Mouse (Mus musculus) hindbrain, postnatal 0 days (tissue): ENCODE measurements around the gene Gosr2. TPM values are rescaled to one million over a fixed set of nuclear protein-coding genes. Genes with fewer than 3 reads are reported as not detected.

Experiments used
- ATAC-seq: fragments of 200-750 bp; cut with Nextera tagmentation; 2 replicates; pipeline ENCODE4 v1.8.0; 2017; ENCODE audit warnings: mild to moderate bottlenecking, moderate TSS enrichment, moderate library complexity
- DNase-seq: peaks from one replicate; pipeline ENCODE4 v3.0.0-alpha.2; 2015; ENCODE audit warnings: low spot score
- H3K27ac ChIP-seq: fragments of 300-500 bp; sonication (generic); 2 replicates; pipeline ENCODE4 v1.5.1; 2014; ENCODE audit warnings: mild to moderate bottlenecking
- H3K27me3 ChIP-seq: fragments of 300-500 bp; sonication (generic); 2 replicates; pipeline ENCODE4 v1.6.1; 2014; ENCODE audit warnings: low read length, mixed read lengths; ENCODE audit not compliant: insufficient read depth
- H3K36me3 ChIP-seq: fragments of 300-500 bp; sonication (generic); 2 replicates; pipeline ENCODE4 v1.6.1; 2014; ENCODE audit warnings: low read length, mixed read lengths; ENCODE audit not compliant: insufficient read depth
- H3K4me1 ChIP-seq: fragments of 300-500 bp; sonication (generic); 2 replicates; pipeline ENCODE4 v1.6.1; 2014; ENCODE audit warnings: antibody characterized with exemption, low read length, mixed read lengths; ENCODE audit not compliant: insufficient read depth
- H3K4me2 ChIP-seq: fragments of 300-500 bp; sonication (generic); 2 replicates; pipeline ENCODE4 v1.6.1; 2014; ENCODE audit warnings: low read depth, mild to moderate bottlenecking, low read length, moderate library complexity, mixed read lengths
- H3K4me3 ChIP-seq: fragments of 300-500 bp; sonication (generic); 2 replicates; pipeline ENCODE4 v1.5.1; 2014; ENCODE audit warnings: low read length
- H3K9ac ChIP-seq: fragments of 300-500 bp; sonication (generic); replicated peaks from 2 replicates; pipeline ENCODE4 v1.6.1; 2014; ENCODE audit warnings: mild to moderate bottlenecking, low read length, moderate library complexity, mixed read lengths
- H3K9me3 ChIP-seq: fragments of 300-500 bp; sonication (generic); 2 replicates; pipeline ENCODE4 v1.6.1; 2016; ENCODE audit warnings: low read length, mixed read lengths
- CTCF ChIP-seq: IDR thresholded peaks from 2 replicates; pipeline ENCODE4 v1.5.1; 2016; ENCODE audit warnings: antibody characterized with exemption, control low read depth, low read depth
- WGBS: fragments of 180-500 bp; shearing (Covaris S2); extraction: QIAGEN DNeasy Blood & Tissue Kit; methylation state at CpG from one replicate; pipeline ENCODE4 v1.1.7; 2014; 5-methylcytosine and 5-hydroxymethylcytosine counted together
- polyA plus RNA-seq: library from polyadenylated mRNA; unstranded; fragments of >200 nt; fragmentation: Nextera tagmentation; extraction: Ambion mirVana; gene quantifications from 2 replicates; pipeline ENCODE4 v1.2.1, GENCODE M21; 2015
- total RNA-seq: library from RNA; depleted of rRNA; stranded (reverse); fragments of >200 nt; gene quantifications from 2 replicates; pipeline ENCODE4 v1.2.3, GENCODE M21; 2014

Gosr2 gene
- total and polyA plus RNA-seq, 2 experiments from 2014 or later: 93.3 to 101 TPM

DNA sequence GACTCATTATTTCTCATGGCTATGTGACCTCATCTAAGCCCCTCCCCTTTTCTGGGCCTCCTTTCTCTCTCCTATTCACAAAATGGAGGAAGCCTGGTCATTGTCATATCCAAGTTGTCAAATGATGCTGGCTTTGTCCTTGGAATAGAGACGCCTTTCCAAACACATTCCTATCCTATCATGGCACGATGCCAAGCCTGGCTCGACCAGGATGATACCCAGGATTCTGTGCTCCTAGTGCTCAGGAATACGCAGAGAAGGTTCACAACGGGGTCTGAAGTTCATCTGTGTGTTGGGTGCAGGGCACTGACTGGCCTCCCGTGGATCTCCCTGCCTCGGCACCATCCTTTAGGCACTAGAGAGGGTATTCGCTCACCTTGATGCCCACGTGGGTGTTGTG is 33.9 kb upstream of the Gosr2 start:
- DNase-seq (no peak), ATAC-seq (no peak)
- Histone ChIP-seq H3K9me3 (no peaks in the 10 kb centered on the region), H3K4me3 (no peak overlapping the region), H3K4me2 (no peak overlapping the region), H3K27ac (no peak overlapping the region), H3K9ac (no peak overlapping the region), H3K4me1 (0 out of 2 replicates have a peak, but pooled peaks cover 4% of the 10 kb centered on the region), H3K36me3 (no peaks in the 10 kb centered on the region), H3K27me3 (no peaks in the 10 kb centered on the region)
- TF ChIP-seq CTCF: no peak
- WGBS: 75% methylated on average over 9 of the region's 9 CpGs

DNA sequence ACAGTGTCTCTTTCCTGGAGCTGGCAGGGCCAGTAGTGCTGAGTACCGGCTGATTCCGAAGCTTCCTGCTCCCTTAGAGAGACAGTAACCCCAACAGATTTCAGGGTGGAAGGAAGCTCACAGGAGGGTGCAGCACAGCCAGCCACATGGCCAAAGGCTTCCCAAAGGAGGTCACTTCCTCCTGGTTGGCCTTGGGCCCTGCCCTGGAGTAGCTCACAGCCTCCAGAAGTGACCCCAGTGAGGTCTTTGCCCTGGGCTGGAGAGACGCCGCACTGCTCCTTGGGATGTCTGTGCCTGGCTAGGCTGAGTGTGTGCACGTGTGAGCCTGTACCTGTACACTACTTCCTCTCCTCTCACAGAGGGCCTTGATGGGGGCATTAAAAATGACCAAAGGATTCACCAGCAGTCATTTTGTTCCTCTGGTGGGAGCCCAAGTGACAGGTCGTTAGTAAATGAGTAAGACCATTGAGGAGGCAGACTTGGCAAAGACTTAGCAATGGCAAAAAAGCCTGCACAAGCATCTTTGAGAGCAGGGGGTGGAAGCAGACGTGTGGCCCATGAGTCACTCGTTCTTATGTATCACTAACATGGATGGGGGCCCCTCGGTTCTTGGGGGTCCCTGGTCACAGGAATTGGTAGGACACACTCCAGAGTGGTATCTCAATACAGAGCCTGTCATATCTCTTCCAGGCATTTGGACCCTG is 31.7 kb upstream of the Gosr2 start:
- no peaks in the 10 kb centered on the region for H3K9me3 ChIP-seq
- H3K4me3 ChIP-seq: no peak overlapping the region
- H3K9ac ChIP-seq: no peak overlapping the region
- no peak overlapping the region for H3K27ac ChIP-seq
- no peaks in the 10 kb centered on the region for H3K36me3 ChIP-seq
- no peaks in the 10 kb centered on the region for H3K27me3 ChIP-seq
- no peaks in the 10 kb centered on the region for H3K4me1 ChIP-seq
- TF ChIP-seq CTCF: no peak
- ATAC-seq (no peak), DNase-seq (no peak)
- H3K4me2 ChIP-seq: no peak overlapping the region
- WGBS: 62% methylated on average over 9 of the region's 9 CpGs

DNA sequence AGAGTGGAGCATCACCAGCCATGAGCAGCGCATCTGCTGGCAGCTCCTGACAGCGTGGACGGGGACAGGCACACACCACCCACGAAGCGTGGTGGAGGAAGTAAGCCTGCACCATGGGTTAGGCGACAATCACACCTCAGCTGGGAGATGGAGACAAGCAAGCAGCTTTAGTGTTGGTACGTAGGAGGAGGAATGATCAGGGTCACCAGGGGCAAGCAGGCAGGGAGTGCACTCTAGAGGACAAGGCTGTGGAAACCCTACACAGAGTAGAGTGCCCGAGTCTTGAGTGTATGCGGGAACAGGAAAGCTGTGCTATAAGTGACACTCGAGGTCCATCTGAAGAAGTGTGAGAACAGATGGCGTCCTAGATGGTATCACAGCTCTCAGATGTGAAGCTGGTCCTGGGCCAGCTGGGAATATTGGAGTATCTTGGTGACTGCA is 26.7 kb upstream of the Gosr2 start:
- Histone ChIP-seq H3K9me3 (no peaks in the 10 kb centered on the region), H3K4me1 (peaks cover 12% of the 10 kb centered on the region), H3K4me3 (no peak overlapping the region), H3K27me3 (no peaks in the 10 kb centered on the region), H3K4me2 (no peak overlapping the region), H3K27ac (0 out of 2 replicates have a peak overlapping the region, but pooled peaks have one; percentile 1), H3K9ac (no peak overlapping the region), H3K36me3 (no peaks in the 10 kb centered on the region)
- no peak for ATAC-seq
- TF ChIP-seq CTCF: no peak
- 67% methylated on average over 11 of the region's 11 CpGs for WGBS
- DNase-seq: peak; percentile 21

DNA sequence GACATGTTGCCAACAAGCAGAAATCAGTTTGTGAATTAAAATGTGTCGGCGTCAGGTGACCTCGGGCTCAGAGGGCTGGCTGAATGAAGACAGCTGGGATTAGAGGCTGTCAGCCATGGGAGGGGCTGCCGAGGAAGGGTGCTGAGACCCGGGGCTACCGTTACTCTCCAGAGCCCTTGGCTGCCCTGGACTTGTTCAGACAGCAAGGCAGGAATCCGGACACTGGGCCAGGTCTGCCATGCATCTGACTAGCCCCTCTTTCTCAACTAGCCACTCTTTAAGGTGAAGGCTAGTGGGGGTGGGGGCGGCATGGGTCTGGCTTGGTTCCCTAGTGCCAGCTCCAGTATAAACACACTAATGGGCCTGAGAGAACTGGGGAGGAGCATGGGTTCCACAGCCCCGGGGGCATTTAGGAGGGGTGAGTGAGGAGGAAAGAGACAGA is 24.4 kb upstream of the Gosr2 start:
- H3K27me3 ChIP-seq: no peaks in the 10 kb centered on the region
- peak overlapping the region; percentile 43 for H3K27ac ChIP-seq
- H3K9ac ChIP-seq: peak overlapping the region; percentile 25
- DNase-seq (peak; percentile 72), ATAC-seq (peak; percentile 72)
- TF ChIP-seq CTCF: no peak
- no peaks in the 10 kb centered on the region for H3K36me3 ChIP-seq
- H3K4me1 ChIP-seq: peaks cover 12% of the 10 kb centered on the region
- 13% methylated on average over 9 of the region's 9 CpGs for WGBS
- no peak overlapping the region for H3K4me3 ChIP-seq
- peak overlapping the region; percentile 48 for H3K4me2 ChIP-seq
- H3K9me3 ChIP-seq: no peaks in the 10 kb centered on the region

DNA sequence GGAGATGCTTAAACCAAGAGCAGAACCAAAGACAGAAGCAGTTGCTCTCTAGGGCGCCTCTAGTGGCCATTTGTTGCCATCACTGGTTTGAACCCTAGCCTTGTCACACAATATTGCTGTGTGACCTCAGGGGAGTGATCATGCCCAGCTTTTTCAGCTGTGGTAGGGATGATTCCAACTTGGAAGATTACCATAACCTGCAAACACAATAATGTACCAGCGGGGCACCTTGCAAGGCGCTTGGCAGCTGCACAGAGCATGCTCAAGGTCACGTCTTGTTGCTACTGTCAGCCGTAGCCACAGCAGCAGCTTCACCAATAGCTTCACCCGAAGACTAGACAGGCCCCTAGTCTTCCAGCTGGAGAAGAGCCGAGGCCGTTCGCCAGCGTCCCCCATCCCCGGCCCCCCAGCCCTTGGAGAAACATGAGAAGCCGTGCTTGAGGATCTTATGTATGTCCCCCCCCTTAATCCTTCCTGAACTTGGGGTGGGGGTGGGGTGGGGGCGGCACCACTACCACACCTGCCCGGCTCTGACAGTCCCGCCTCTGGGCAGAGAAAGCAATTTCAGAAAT is 23.9 kb upstream of the Gosr2 start:
- Histone ChIP-seq H3K27ac (peak overlapping the region; percentile 43), H3K9me3 (no peaks in the 10 kb centered on the region), H3K4me2 (peak overlapping the region; percentile 48), H3K4me1 (peaks cover 12% of the 10 kb centered on the region), H3K9ac (peak overlapping the region; percentile 25; the same call in 1 of the 2 replicates), H3K27me3 (no peaks in the 10 kb centered on the region), H3K4me3 (no peak overlapping the region), H3K36me3 (no peaks in the 10 kb centered on the region)
- peak; percentile 81 for ATAC-seq
- DNase-seq: peak; percentile 82
- WGBS: 18% methylated on average over 15 of the region's 15 CpGs
- TF ChIP-seq CTCF: peak; percentile 82

DNA sequence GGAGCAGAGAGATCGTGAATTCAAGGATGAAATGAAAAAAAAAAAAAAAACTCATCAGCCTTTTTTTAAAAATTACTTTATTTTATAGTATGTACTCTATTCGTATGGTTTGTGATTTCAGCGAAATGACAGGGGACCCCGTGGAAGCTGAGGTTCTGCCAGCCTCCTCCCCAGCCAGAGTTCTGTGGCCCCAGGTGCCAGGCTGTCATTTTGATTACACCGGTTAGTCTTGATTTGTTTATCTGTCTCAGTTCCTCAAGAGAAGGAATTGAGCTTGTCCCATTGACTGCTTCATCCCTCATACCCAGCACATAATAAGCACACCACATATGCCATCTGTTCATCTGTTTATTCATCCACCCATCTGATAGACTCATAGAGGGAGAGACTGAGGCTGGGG is 21.7 kb upstream of the Gosr2 start:
- Histone ChIP-seq H3K4me3 (no peak overlapping the region), H3K9ac (no peak overlapping the region), H3K4me2 (no peak overlapping the region), H3K9me3 (no peaks in the 10 kb centered on the region), H3K4me1 (peaks cover 12% of the 10 kb centered on the region), H3K27me3 (no peaks in the 10 kb centered on the region), H3K27ac (no peak overlapping the region), H3K36me3 (no peaks in the 10 kb centered on the region)
- DNase-seq (peak; percentile 57), ATAC-seq (no peak)
- TF ChIP-seq CTCF: no peak
- 60% methylated on average over 5 of the region's 5 CpGs for WGBS

DNA sequence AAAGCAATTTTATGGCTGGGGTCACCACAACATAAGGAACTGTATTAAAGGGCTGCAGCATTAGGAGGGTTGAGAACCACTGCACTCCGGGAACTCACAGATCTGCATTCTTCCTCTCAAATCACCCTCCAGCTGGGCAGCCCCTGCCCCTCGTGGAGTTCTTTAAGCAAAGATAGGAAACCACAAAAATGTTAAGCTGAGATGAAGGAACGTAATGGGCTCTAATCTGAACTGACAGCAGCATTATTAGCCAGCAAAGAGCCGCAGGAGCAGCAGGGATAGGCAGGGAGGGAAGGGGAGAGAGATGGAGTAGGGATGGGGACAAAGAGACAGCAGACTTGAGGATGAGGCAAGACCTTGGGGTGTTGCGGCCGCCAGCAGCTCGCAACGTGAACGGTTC is 19.3 kb upstream of the Gosr2 start:
- H3K4me1 ChIP-seq: peaks cover 6% of the 10 kb centered on the region
- DNase-seq (no peak), ATAC-seq (no peak)
- no peak overlapping the region for H3K27ac ChIP-seq
- H3K36me3 ChIP-seq: no peaks in the 10 kb centered on the region
- H3K4me3 ChIP-seq: no peak overlapping the region
- H3K9me3 ChIP-seq: no peaks in the 10 kb centered on the region
- no peak overlapping the region for H3K9ac ChIP-seq
- no peaks in the 10 kb centered on the region for H3K27me3 ChIP-seq
- H3K4me2 ChIP-seq: no peak overlapping the region
- TF ChIP-seq CTCF: no peak
- 54% methylated on average over 9 of the region's 9 CpGs for WGBS
